Comparison of ENCODE assay signal across 15 mouse cellular contexts in the genomic region with DNA sequence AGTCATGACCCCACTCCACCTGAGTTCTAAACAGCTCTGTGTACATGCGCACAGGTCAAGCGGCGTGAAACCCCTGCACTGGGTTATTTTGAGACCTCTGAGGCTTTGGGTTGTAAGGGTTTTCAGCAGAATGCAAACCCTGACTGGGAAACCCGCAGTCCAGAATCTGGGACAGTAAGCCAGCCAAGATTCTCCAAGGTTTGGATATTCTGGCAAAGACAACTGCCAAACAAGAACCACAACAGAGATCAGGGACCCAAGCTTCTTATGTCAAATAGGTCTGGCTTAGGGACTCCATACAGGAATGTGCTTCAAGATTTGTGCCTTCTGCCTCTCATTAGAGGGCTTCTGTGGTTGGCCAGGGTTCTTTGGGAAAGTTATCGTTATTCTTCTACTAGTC.
"Had no signal": no experiment of that assay in that cellular context is flagged by ENCODE, and none has a peak within 500 bp of the region (broad histone marks: within the 10 kb centered on the region; RNA-seq: fewer than 3 reads in every experiment).

No protein-coding gene starts in this region.

- DNase-seq: kidney, adult 2 months; kidney, postnatal 14 days; layer of hippocampus, adult 9-11 months; left cerebral cortex, postnatal 4 days; lung, embryonic 14.5 days; right cerebral cortex, adult 18-20 months; right cerebral cortex, postnatal 25 days; thymus, postnatal 14 days had no signal

- H3K9me3 ChIP-seq: kidney, embryonic 15.5 days; limb, embryonic 13.5 days; midbrain, embryonic 13.5 days; neural tube, embryonic 15.5 days had no signal

- H3K27ac ChIP-seq: kidney, embryonic 15.5 days; limb, embryonic 13.5 days; midbrain, embryonic 13.5 days; neural tube, embryonic 15.5 days; stomach, postnatal 0 days had no signal

- H3K4me2 ChIP-seq: kidney, embryonic 15.5 days; limb, embryonic 13.5 days; lung, embryonic 14.5 days; midbrain, embryonic 13.5 days; neural tube, embryonic 15.5 days had no signal

- H3K4me3 ChIP-seq: kidney, embryonic 15.5 days; limb, embryonic 13.5 days; midbrain, embryonic 13.5 days; myocyte; neural tube, embryonic 15.5 days had no signal

- H3K36me3 ChIP-seq: kidney, embryonic 15.5 days; neural tube, embryonic 15.5 days had no signal

- H3K27me3 ChIP-seq: kidney, embryonic 15.5 days; limb, embryonic 13.5 days; midbrain, embryonic 13.5 days; neural tube, embryonic 15.5 days had no signal

- ATAC-seq: intestine, embryonic 16.5 days; midbrain, embryonic 13.5 days had no signal

- H3K9ac ChIP-seq: kidney, embryonic 15.5 days; limb, embryonic 13.5 days; lung, embryonic 14.5 days; midbrain, embryonic 13.5 days; neural tube, embryonic 15.5 days had no signal
